Mouse (Mus musculus): Measurements from ENCODE around the gene Ranbp10. TPM values are rescaled to one million over a fixed set of nuclear protein-coding genes. Genes with fewer than 3 reads are reported as not detected.

Gene Ranbp10
- 21.8 and 23.4 TPM in 2 replicates for polyA plus RNA-seq (2012; rRNA removed)

DNA sequence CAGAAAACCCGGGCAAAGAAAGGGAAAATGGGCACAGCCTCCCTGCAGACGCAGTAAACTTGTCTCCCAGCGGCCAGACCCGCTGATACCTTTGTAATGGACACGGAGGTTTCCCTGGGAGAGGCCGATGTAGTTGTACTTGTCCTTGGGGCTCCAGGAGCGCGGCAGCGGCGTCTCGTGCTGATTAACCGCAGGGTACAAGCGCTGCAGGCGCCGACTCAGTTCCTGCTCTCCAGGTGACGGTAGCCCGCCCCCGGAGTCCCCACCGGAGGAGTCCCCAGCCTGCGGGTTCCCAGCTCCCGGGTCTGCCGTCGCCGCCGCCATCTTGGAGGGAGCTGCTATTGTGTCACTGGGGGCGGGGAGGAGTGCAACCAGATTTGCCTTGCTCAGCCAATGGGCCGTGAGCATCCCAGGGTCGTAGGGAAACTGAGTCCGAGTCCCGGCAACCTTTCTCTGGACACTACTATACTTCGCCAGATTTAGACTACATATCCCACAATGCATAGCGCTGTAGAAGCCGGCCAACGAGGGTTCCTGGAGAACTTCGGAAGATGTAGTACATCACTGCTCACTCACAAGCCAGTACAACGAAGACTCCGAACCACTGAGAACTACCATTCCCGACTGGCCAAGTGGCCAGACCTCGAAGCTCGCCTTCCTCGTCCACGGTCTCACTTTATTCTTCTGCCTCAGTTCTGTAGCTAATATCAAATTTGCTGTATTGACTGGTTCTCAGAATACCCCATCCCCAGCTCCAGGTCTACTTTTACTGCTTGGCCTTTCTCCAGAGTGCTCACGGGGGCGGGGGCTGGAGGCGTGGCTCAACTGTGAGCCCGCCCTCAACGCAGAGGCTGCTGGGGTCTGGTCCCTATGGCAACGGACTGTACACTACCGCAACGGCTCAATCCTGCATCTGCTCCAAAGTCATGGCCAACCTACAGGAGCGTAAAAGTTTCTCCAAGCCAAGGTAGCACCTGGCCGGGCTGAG, at the start of gene Ranbp10, which contains the start of gene Tsnaxip1:
TSS of gene Ranbp10 (minus strand) at position 490 of the 988 bp plus-strand sequence.
TSS of gene Tsnaxip1 (plus strand) at position 871 of the 988 bp plus-strand sequence.

DNA sequence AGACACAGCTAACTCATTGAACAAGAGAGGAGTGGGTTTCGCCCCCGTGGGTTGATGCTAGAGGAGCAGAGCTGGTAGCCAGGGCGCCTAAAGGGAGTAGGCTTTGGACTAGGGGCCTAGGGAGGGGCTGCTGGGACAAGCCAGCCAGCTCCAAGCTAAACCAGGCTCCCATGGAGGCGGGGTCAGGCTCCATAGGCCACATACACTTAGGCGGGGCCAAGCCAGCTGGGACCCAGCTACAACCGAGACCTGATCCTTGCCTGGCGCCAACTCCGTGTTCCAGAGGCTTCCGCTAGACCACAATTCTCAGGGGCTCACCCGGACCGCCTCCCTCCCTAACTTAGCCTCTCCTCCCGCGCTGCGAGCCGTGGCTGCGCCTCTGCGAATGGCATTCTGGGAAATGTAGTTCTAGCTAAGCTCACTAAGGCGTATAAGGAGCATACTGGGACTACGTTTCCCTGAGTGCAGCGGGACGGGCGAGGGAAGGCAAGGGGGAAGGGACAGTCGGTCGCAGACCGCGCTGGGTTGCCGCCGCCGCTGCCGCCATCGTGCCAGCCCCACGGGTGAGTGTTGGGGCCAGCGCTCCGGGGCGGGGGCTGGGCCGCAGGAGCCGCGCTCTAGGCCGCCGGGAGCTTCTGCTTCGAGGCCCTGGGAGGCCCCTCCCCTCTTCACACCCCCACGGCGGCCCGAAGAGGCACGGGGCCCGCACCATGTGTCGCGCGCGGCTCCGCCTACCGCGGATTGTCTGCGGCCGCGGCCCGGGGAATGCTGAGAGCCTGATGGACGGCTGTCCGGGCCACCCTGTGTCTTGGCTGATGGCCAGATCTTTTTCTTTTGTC, 33.2 kb upstream of the Ranbp10 start, which contains the start of gene Nutf2:
TSS of gene Nutf2 (plus strand) at position 438 of the 839 bp plus-strand sequence.

GRCm38 (mm10) chr8:105854715-105855216, 27.6 kb upstream of the Ranbp10 start, which contains the start of gene Thap11:
TSS of gene Thap11 (plus strand) at chr8:105855132.

DNA sequence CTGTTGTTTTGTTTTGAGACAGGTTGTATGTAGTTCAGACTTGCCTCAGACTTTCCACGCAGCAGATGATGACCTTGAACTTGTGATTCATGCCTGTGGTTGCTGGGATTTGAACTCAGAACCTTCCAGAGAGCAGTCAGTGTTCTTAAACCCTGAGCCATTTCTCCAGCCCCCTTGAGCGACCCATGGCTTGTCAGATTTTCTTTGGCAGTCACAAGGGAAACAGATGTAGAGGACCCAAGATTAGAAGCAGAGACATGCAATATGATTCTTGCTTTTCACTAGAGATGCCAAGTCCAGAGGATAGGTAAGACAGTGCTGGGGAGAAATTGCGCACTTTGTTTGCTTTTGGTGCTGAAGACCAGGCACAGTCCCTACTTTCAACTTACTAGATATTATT, 26.0 kb upstream of the Ranbp10 start, which contains the start of gene Cenpt:
TSS of gene Cenpt (minus strand) at position 101 of the 400 bp plus-strand sequence.

GRCm38 (mm10) chr8:105758277-105759108, 68.7 kb downstream of the Ranbp10 start, which contains the start of gene Gfod2:
TSS of gene Gfod2 (minus strand) at chr8:105758664.

Other genes starting within 250 kb of the Ranbp10 start
- gene Ripor1, start 222.1 kb downstream of the Ranbp10 start, polyA plus RNA-seq (2012; rRNA removed) = 20.5 and 26.5 TPM in 2 replicates
- 13.5 and 15.1 TPM in 2 replicates for gene Ctcf, start 190.8 kb downstream of the Ranbp10 start, polyA plus RNA-seq (2012; rRNA removed)
- gene Agrp, start 190.0 kb downstream of the Ranbp10 start, polyA plus RNA-seq (2012; rRNA removed) = 0.27 and 0.73 TPM in 2 replicates
- gene Carmil2, start 141.1 kb downstream of the Ranbp10 start, polyA plus RNA-seq (2012; rRNA removed) = 2.5 and 3.2 TPM in 2 replicates
- 30.4 and 30.8 TPM in 2 replicates for gene Acd, start 126.2 kb downstream of the Ranbp10 start, polyA plus RNA-seq (2012; rRNA removed)
- gene Pard6a, start 126.2 kb downstream of the Ranbp10 start, polyA plus RNA-seq (2012; rRNA removed) = 14.3 and 15.3 TPM in 2 replicates
- gene 4933405L10Rik, start 119.7 kb downstream of the Ranbp10 start, polyA plus RNA-seq (2012; rRNA removed) = not detected in 2 replicates
- gene Enkd1, start 119.1 kb downstream of the Ranbp10 start, polyA plus RNA-seq (2012; rRNA removed) = 8.4 and 8.6 TPM in 2 replicates
- gene Gfod2, start 68.7 kb downstream of the Ranbp10 start, polyA plus RNA-seq (2012; rRNA removed) = 10.6 and 11.4 TPM in 2 replicates
- not detected in 2 replicates for gene Tsnaxip1, start 381 bp upstream of the Ranbp10 start, polyA plus RNA-seq (2012; rRNA removed)
- 11.8 and 13.0 TPM in 2 replicates for gene Cenpt, start 25.9 kb upstream of the Ranbp10 start, polyA plus RNA-seq (2012; rRNA removed)
- gene Thap11, start 27.8 kb upstream of the Ranbp10 start, polyA plus RNA-seq (2012; rRNA removed) = 58.1 and 62.6 TPM in 2 replicates
- 16.5 and 17.9 TPM in 2 replicates for gene Nutf2, start 33.2 kb upstream of the Ranbp10 start, polyA plus RNA-seq (2012; rRNA removed)
- 68.4 and 74.2 TPM in 2 replicates for gene Edc4, start 53.5 kb upstream of the Ranbp10 start, polyA plus RNA-seq (2012; rRNA removed)
- 3.0 and 3.6 TPM in 2 replicates for gene Nrn1l, start 66.2 kb upstream of the Ranbp10 start, polyA plus RNA-seq (2012; rRNA removed)
- gene Pskh1, start 73.1 kb upstream of the Ranbp10 start, polyA plus RNA-seq (2012; rRNA removed) = 30.6 and 35.4 TPM in 2 replicates
- gene Ctrl, start 106.5 kb upstream of the Ranbp10 start, polyA plus RNA-seq (2012; rRNA removed) = 6.9 and 2,597 TPM in 2 replicates
- 274 and 456 TPM in 2 replicates for gene Psmb10, start 111.1 kb upstream of the Ranbp10 start, polyA plus RNA-seq (2012; rRNA removed)
- gene Lcat, start 116.0 kb upstream of the Ranbp10 start, polyA plus RNA-seq (2012; rRNA removed) = 1.0 and 1.3 TPM in 2 replicates
- 21.3 and 30.2 TPM in 2 replicates for gene Slc12a4, start 138.7 kb upstream of the Ranbp10 start, polyA plus RNA-seq (2012; rRNA removed)
- 0.10 and 0.12 TPM in 2 replicates for gene Dpep3, start 152.1 kb upstream of the Ranbp10 start, polyA plus RNA-seq (2012; rRNA removed)
- gene Dus2, start 164.0 kb upstream of the Ranbp10 start, polyA plus RNA-seq (2012; rRNA removed) = 5.5 TPM in 2 replicates
- not detected in 2 replicates for gene Dpep2nb, start 178.6 kb upstream of the Ranbp10 start, polyA plus RNA-seq (2012; rRNA removed)
- 8.0 and 8.7 TPM in 2 replicates for gene Ddx28, start 184.5 kb upstream of the Ranbp10 start, polyA plus RNA-seq (2012; rRNA removed)
- gene Nfatc3, start 231.5 kb upstream of the Ranbp10 start, polyA plus RNA-seq (2012; rRNA removed) = 12.8 and 15.7 TPM in 2 replicates

Data from colon, adult 2 months (tissue).